Mouse (Mus musculus) neural tube, embryonic 14.5 days (tissue): ENCODE results near the gene E330017A01Rik. TPM values are rescaled to one million over a fixed set of nuclear protein-coding genes. Genes with fewer than 3 reads are reported as not detected.
A peak's percentile ranks its signal among the peaks of the same experiment; 100 is the strongest.

Experiments
- ATAC-seq: fragments of 200-750 bp; cut with Nextera tagmentation; 2 replicates; pipeline ENCODE4 v1.8.0; 2017; ENCODE audit warnings: low read depth, mild to moderate bottlenecking, moderate TSS enrichment, moderate library complexity
- H3K27ac ChIP-seq: fragments of 300-500 bp; sonication (generic); 2 replicates; pipeline ENCODE4 v1.5.1; 2014; ENCODE audit warnings: low read depth, mild to moderate bottlenecking, control low read depth, low read length, moderate library complexity, mixed read lengths
- H3K27me3 ChIP-seq: fragments of 300-500 bp; sonication (generic); 2 replicates; pipeline ENCODE4 v1.6.1; 2014; ENCODE audit warnings: low read length; ENCODE audit not compliant: control insufficient read depth, insufficient read depth
- H3K36me3 ChIP-seq: fragments of 300-500 bp; sonication (generic); 2 replicates; pipeline ENCODE4 v1.6.1; 2014; ENCODE audit warnings: low read length, mixed read lengths; ENCODE audit not compliant: control insufficient read depth, insufficient read depth
- H3K4me1 ChIP-seq: fragments of 300-500 bp; sonication (generic); 2 replicates; pipeline ENCODE4 v1.6.1; 2014; ENCODE audit warnings: low read length; ENCODE audit not compliant: control insufficient read depth, insufficient read depth
- H3K4me2 ChIP-seq: fragments of 300-500 bp; sonication (generic); 2 replicates; pipeline ENCODE4 v1.6.1; 2014; ENCODE audit warnings: mild to moderate bottlenecking, low read depth, low read length, control low read depth
- H3K4me3 ChIP-seq: fragments of 300-500 bp; sonication (generic); 2 replicates; pipeline ENCODE4 v1.5.1; 2014; ENCODE audit warnings: low read depth, low read length, control low read depth, mixed read lengths
- H3K9ac ChIP-seq: fragments of 300-500 bp; sonication (generic); replicated peaks from 2 replicates; pipeline ENCODE4 v1.6.1; 2014; ENCODE audit warnings: low read depth, mild to moderate bottlenecking, control low read depth, low read length, mixed read lengths
- H3K9me3 ChIP-seq: fragments of 300-500 bp; sonication (generic); 2 replicates; pipeline ENCODE4 v1.6.1; 2016; ENCODE audit warnings: low read length; ENCODE audit not compliant: control insufficient read depth
- WGBS: fragments of 180-500 bp; shearing (Covaris S2); extraction: QIAGEN DNeasy Blood & Tissue Kit; methylation state at CpG from one replicate; pipeline ENCODE4 v1.1.7; 2014; 5-methylcytosine and 5-hydroxymethylcytosine counted together
- polyA plus RNA-seq: library from polyadenylated mRNA; unstranded; fragments of >200 nt; fragmentation: Nextera tagmentation; extraction: Ambion mirVana; gene quantifications from 2 replicates; pipeline ENCODE4 v1.2.1, GENCODE M21; 2014

Gene E330017A01Rik
- polyA plus RNA-seq, 1 experiment from 2014 or later: not detected

DNA sequence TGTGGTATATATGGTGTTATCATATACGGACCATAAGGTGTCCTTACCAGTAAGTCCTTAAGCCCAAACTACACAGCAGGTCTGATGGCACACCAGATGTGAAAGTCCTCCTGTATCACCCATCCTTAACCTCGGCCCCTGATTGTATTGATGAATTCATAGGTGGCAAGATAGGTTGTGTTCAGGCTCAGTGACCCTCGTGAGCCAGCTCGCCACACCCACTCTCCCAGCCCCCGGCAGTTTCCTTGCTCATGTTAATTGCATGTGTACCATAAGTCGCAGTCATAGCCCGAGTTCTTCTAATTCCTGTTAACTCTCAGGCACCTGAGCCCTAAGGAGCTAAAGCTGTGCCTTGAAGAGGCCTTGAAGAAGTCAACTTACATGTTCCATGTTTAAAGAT is 37.6 kb upstream of the E330017A01Rik start:
- ATAC-seq: no peak
- H3K27me3 ChIP-seq: no peaks in the 10 kb centered on the region
- H3K4me2 ChIP-seq: no peak overlapping the region
- peaks cover 28% of the 10 kb centered on the region for H3K36me3 ChIP-seq
- no peaks in the 10 kb centered on the region for H3K9me3 ChIP-seq
- no peak overlapping the region for H3K9ac ChIP-seq
- 85% methylated on average over 7 of the region's 7 CpGs for WGBS
- no peak overlapping the region for H3K4me3 ChIP-seq
- no peak overlapping the region for H3K27ac ChIP-seq
- H3K4me1 ChIP-seq: peaks cover 1% of the 10 kb centered on the region; the same call in 1 of the 2 replicates

- 93% methylated on average over 13 of the region's 13 CpGs for WGBS
- Histone ChIP-seq H3K4me1 (peaks cover 5% of the 10 kb centered on the region; the same call in 1 of the 2 replicates), H3K9me3 (no peaks in the 10 kb centered on the region), H3K4me3 (no peak overlapping the region), H3K4me2 (no peak overlapping the region), H3K36me3 (peaks cover 28% of the 10 kb centered on the region), H3K9ac (no peak overlapping the region), H3K27me3 (no peaks in the 10 kb centered on the region), H3K27ac (no peak overlapping the region)
- ATAC-seq: no peak
These were observed 36.7 kb upstream of the E330017A01Rik start for GRCm38 (mm10) chr16:58675256-58675655.

- Histone ChIP-seq H3K27me3 (no peaks in the 10 kb centered on the region), H3K27ac (no peak overlapping the region), H3K4me1 (peaks cover 5% of the 10 kb centered on the region; the same call in 1 of the 2 replicates), H3K4me3 (no peak overlapping the region), H3K9ac (no peak overlapping the region), H3K36me3 (peaks cover 28% of the 10 kb centered on the region), H3K9me3 (no peaks in the 10 kb centered on the region), H3K4me2 (no peak overlapping the region)
- 96% methylated on average over 15 of the region's 15 CpGs for WGBS
- ATAC-seq: no peak
These were observed 35.4 kb upstream of the E330017A01Rik start for GRCm38 (mm10) chr16:58673811-58674410.

DNA sequence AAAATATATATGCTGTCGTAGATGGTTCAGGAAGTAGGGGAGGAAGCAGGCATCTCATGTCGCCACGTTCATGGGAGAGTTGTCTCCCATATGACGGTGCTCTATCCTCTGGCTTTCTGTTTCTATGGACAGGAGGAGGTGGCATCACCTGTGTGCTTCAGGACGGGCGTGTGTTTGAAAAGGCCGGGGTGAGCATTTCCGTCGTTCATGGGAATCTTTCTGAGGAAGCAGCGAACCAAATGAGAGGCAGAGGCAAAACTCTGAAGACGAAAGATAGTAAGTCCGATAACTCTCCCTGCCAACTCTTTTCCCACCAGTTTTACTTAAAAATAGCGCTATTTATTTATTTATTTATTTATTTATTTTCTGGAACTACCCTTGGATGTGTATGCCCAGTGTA is 33.9 kb upstream of the E330017A01Rik start:
- 95% methylated on average over 13 of the region's 13 CpGs for WGBS
- no peak overlapping the region for H3K27ac ChIP-seq
- no peak overlapping the region for H3K9ac ChIP-seq
- H3K36me3 ChIP-seq: peaks cover 23% of the 10 kb centered on the region
- H3K4me2 ChIP-seq: no peak overlapping the region
- no peaks in the 10 kb centered on the region for H3K9me3 ChIP-seq
- peaks cover 5% of the 10 kb centered on the region; the same call in 1 of the 2 replicates for H3K4me1 ChIP-seq
- H3K4me3 ChIP-seq: no peak overlapping the region
- no peak for ATAC-seq
- no peaks in the 10 kb centered on the region for H3K27me3 ChIP-seq

DNA sequence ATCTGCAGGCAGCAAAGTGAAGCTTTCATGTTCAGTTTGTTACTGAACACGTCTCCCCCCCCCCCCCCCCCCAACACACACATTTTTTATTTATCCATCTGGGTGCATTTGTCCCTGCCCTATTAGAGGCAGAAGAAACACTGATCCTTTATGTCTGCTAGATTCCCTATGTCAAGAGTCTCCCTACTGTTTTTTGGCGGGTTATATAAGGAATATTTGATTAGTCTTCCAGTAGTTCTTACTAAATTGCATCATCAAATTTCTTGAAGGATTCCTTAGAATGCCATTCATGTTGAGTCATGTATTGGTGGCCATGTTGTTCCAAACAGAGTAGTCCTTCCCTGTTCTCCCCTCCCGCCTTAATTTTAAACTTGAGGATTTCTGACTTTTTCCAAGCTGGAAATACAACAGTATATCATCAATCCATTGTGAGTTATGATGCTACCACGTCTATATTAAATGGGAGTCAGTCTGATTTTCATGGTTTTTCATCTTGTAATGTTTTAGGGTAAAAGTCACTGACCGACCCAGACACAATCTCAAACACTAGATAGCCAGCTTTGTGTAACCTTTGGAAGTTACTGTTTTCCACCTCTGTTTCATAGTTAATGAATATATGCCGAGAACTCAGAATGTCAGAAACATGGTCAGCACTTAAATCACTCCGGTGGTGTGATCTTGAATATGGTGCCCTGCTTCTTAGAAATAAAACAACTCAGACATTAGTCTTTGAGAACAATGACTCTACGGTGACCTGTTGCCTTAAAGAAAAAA is 32.9 kb upstream of the E330017A01Rik start:
- WGBS: 77% methylated on average over 8 of the region's 8 CpGs
- Histone ChIP-seq H3K9ac (peak overlapping the region; percentile 76), H3K4me1 (peaks cover 5% of the 10 kb centered on the region; the same call in 1 of the 2 replicates), H3K4me2 (peak overlapping the region; percentile 80), H3K9me3 (no peaks in the 10 kb centered on the region), H3K36me3 (peaks cover 20% of the 10 kb centered on the region), H3K27me3 (no peaks in the 10 kb centered on the region), H3K27ac (no peak overlapping the region), H3K4me3 (peak overlapping the region; percentile 93; the same call in 1 of the 2 replicates)
- ATAC-seq: no peak

DNA sequence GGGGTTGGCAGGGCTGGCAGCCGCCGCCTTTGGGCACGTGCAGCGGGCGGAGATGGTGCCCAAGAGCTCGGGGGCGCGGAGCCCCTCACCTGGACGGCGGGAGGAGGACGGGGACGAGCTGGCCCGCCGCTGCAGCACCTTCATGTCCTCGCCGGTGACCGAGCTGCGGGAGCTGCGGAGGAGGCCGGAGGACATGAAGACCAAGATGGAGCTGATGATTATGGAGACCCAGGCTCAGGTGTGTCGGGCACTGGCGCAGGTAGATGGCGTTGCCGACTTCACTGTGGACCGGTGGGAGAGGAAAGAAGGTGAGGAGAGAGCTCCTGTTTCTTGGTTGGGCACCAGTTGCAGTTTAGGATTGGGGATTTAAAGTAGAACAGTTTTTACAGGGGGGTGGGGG is 32.1 kb upstream of the E330017A01Rik start:
- no peaks in the 10 kb centered on the region for H3K9me3 ChIP-seq
- H3K9ac ChIP-seq: peak overlapping the region; percentile 76
- ATAC-seq: peak; percentile 56
- H3K4me3 ChIP-seq: peak overlapping the region; percentile 93
- peaks cover 5% of the 10 kb centered on the region; the same call in 1 of the 2 replicates for H3K4me1 ChIP-seq
- no peaks in the 10 kb centered on the region for H3K27me3 ChIP-seq
- H3K27ac ChIP-seq: peak overlapping the region; percentile 76
- peaks cover 14% of the 10 kb centered on the region; the same call in 1 of the 2 replicates for H3K36me3 ChIP-seq
- H3K4me2 ChIP-seq: peak overlapping the region; percentile 80
- under 1% methylated on average over 25 of the region's 25 CpGs for WGBS

- H3K4me1 ChIP-seq: peaks cover 5% of the 10 kb centered on the region; the same call in 1 of the 2 replicates
- WGBS: under 1% methylated on average over 50 of the region's 51 CpGs
- H3K36me3 ChIP-seq: peaks cover 11% of the 10 kb centered on the region; the same call in 1 of the 2 replicates
- peak within 1 kb of the TSS; percentile 80 for H3K4me2 ChIP-seq
- H3K9ac ChIP-seq: peak within 1 kb of the TSS; percentile 76
- no peaks in the 10 kb centered on the region for H3K27me3 ChIP-seq
- peak within 1 kb of the TSS; percentile 76 for H3K27ac ChIP-seq
- H3K9me3 ChIP-seq: no peaks in the 10 kb centered on the region
- peak; percentile 99 for ATAC-seq
- H3K4me3 ChIP-seq: peak within 1 kb of the TSS; percentile 93
These were observed 31.5 kb upstream of the E330017A01Rik start, which contains the start of gene Cpox for GRCm38 (mm10) chr16:58669917-58670630. Gene Cpox, plus strand, starts transcription at chr16:58670292.

- ATAC-seq: no peak
- Histone ChIP-seq H3K4me1 (peaks cover 5% of the 10 kb centered on the region; the same call in 1 of the 2 replicates), H3K9ac (no peak overlapping the region), H3K9me3 (no peaks in the 10 kb centered on the region), H3K27ac (no peak overlapping the region), H3K4me2 (peak overlapping the region; percentile 80; the same call in 1 of the 2 replicates), H3K27me3 (no peaks in the 10 kb centered on the region), H3K4me3 (no peak overlapping the region), H3K36me3 (peaks cover 6% of the 10 kb centered on the region; the same call in 1 of the 2 replicates)
- WGBS: 75% methylated on average over 5 of the region's 5 CpGs
These were observed 30.7 kb upstream of the E330017A01Rik start for GRCm38 (mm10) chr16:58669264-58669663.
